Mouse (Mus musculus) myocyte (in vitro differentiated cells): ENCODE measurements around the gene Hivep2.

Source experiments
- E2F4 ChIP-seq: IDR thresholded peaks from one replicate; pipeline ENCODE4 v1.6.1; 2011; ENCODE audit warnings: mild to moderate bottlenecking, control low read depth, moderate library complexity; ENCODE audit not compliant: insufficient read depth
- POLR2A ChIP-seq: IDR thresholded peaks from one replicate; pipeline ENCODE4 v1.6.1; 2011; ENCODE audit warnings: low read depth, mild to moderate bottlenecking, control low read depth, moderate library complexity; ENCODE audit not compliant: insufficient read length

DNA sequence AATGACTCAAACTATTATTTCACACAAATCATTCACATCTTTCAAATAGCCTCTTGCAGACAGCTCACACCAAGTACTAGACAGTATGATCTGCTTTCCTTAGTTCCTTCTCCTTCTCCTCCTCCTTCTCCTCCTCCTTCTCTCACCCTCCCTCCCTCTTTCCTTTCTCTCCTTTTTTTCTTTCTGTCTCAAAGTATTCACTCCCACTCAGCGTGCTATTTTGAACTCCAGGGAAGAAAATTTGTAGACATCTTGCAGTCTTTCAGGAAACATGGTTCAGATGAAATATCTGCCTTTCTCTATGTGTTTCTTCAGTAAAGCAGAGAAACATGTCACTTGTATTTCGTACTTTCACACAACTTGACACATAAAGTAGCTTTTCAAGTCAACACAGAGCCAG is 94.4 kb downstream of the Hivep2 start:
- no peak for TF ChIP-seq E2F4
- no peak for TF ChIP-seq POLR2A
